Mouse (Mus musculus) heart, embryonic 15.5 days (tissue): ENCODE results near the gene Atp2c1. TPM values are rescaled to one million over a fixed set of nuclear protein-coding genes. Genes with fewer than 3 reads are reported as not detected.

ENCODE experiments used
- ATAC-seq: fragments of 200-750 bp; cut with Nextera tagmentation; replicated peaks from 2 replicates; pipeline ENCODE4 v1.8.0; 2017; ENCODE audit warnings: low read depth, moderate TSS enrichment; ENCODE audit not compliant: insufficient number of reproducible peaks, insufficient read depth, low FRiP score
- H3K27ac ChIP-seq: fragments of 300-500 bp; sonication (generic); 2 replicates; pipeline ENCODE4 v1.5.1; 2015; ENCODE audit warnings: mild to moderate bottlenecking, inconsistent platforms
- H3K27me3 ChIP-seq: fragments of 300-500 bp; sonication (generic); 2 replicates; pipeline ENCODE4 v1.6.1; 2015; ENCODE audit warnings: inconsistent platforms
- H3K36me3 ChIP-seq: fragments of 300-500 bp; sonication (generic); 2 replicates; pipeline ENCODE4 v1.6.1; 2015; ENCODE audit warnings: mild to moderate bottlenecking, inconsistent platforms
- H3K4me1 ChIP-seq: fragments of 300-500 bp; sonication (generic); replicated peaks from 2 replicates; pipeline ENCODE4 v1.6.1; 2015; ENCODE audit warnings: inconsistent platforms
- H3K4me2 ChIP-seq: fragments of 300-500 bp; sonication (generic); 2 replicates; pipeline ENCODE4 v1.6.1; 2015; ENCODE audit warnings: inconsistent platforms, mild to moderate bottlenecking, moderate library complexity
- H3K4me3 ChIP-seq: fragments of 300-500 bp; sonication (generic); 2 replicates; pipeline ENCODE4 v1.5.1; 2015; ENCODE audit warnings: mild to moderate bottlenecking, inconsistent platforms
- H3K9ac ChIP-seq: fragments of 300-500 bp; sonication (generic); 2 replicates; pipeline ENCODE4 v1.6.1; 2015; ENCODE audit warnings: mild to moderate bottlenecking, inconsistent platforms
- H3K9me3 ChIP-seq: fragments of 300-500 bp; sonication (generic); replicated peaks from 2 replicates; pipeline ENCODE4 v1.6.1; 2016; ENCODE audit warnings: inconsistent platforms
- WGBS: fragments of 180-500 bp; shearing (Covaris S2); methylation state at CpG from one replicate; pipeline ENCODE4 v1.1.7; 2015; ENCODE audit warnings: mixed read lengths; 5-methylcytosine and 5-hydroxymethylcytosine counted together
- polyA plus RNA-seq: library from polyadenylated mRNA; unstranded; fragments of >200 nt; fragmentation: Nextera tagmentation; extraction: Ambion mirVana; gene quantifications from 2 replicates; pipeline ENCODE4 v1.2.1, GENCODE M21; 2015

Atp2c1 gene
- polyA plus RNA-seq, 1 experiment from 2014 or later: 49.6 TPM

DNA sequence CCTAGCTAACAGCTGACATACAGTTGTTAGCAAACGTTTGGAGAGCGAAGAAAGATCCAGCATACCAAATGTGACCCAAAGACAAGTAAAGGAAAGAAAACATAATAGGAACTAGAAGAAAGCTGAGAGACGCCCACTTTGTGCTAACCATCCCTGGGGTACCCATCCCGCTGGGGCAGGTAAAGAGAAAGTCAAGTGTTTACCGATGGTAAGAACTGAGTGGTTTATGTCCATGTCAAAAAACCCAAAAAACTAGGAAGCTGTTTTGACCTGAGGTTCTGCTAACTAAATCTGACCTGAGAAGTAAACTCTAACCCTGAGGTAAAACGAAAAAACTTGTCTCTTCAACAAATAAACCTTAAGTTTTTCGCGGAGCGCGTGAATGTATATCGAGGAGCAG lies 132.4 kb downstream of the Atp2c1 start:
- ATAC-seq: no peak
- peak overlapping the region; percentile 37 for H3K9ac ChIP-seq
- WGBS: 13% methylated on average over 11 of the region's 11 CpGs
- peak overlapping the region; percentile 77 for H3K4me2 ChIP-seq
- no peaks in the 10 kb centered on the region for H3K9me3 ChIP-seq
- H3K36me3 ChIP-seq: peaks cover 21% of the 10 kb centered on the region
- H3K4me3 ChIP-seq: peak overlapping the region; percentile 76
- H3K27me3 ChIP-seq: peaks cover 4% of the 10 kb centered on the region; the same call in 1 of the 2 replicates
- no peak overlapping the region for H3K27ac ChIP-seq
- H3K4me1 ChIP-seq: peaks cover 33% of the 10 kb centered on the region

DNA sequence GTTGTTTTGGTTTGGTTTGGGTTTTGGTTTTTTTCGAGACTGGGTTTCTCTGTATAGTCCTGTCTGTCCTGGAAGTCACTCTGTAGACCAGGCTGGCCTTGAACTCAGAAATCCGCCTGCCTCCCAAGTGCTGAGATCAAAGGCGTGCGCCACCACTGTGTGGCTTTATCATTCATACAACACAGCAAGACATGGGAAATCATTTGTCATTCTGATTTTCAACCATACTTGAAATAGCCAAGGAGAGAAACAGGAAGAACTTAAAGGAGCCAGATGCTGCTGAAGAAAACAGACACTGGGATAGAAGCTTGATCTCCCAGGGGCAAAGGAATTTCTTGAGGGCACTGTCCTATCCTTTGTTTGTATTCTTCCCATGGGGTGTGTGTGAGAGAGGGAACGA lies 136.5 kb downstream of the Atp2c1 start:
- no peak for ATAC-seq
- H3K27me3 ChIP-seq: peaks cover 4% of the 10 kb centered on the region; the same call in 1 of the 2 replicates
- 62% methylated on average over 4 of the region's 5 CpGs for WGBS
- no peak overlapping the region for H3K27ac ChIP-seq
- 0 out of 2 replicates have a peak, but pooled peaks cover 4% of the 10 kb centered on the region for H3K4me1 ChIP-seq
- H3K9ac ChIP-seq: no peak overlapping the region
- no peak overlapping the region for H3K4me3 ChIP-seq
- H3K9me3 ChIP-seq: no peaks in the 10 kb centered on the region
- H3K36me3 ChIP-seq: no peaks in the 10 kb centered on the region
- H3K4me2 ChIP-seq: no peak overlapping the region

DNA sequence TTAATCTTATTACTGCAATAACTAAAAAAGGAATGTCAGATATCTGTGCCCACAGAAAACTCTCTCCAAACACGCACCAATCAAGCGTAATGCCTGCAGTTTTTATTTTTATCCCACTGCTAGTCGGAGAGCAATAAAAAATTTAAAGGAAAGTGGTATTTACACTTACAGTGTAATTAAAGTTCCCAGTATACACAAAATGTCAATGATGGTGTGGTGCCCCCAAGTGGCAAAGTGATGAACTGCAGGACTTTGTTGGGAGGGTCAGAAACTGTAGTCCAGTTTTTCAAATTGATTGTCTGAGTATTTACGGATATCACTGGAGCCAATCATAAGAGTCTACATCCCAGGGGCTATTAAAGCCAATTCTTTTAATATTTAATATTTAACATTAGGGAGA lies 137.8 kb downstream of the Atp2c1 start:
- Histone ChIP-seq H3K4me3 (no peak overlapping the region), H3K27ac (no peak overlapping the region), H3K27me3 (peaks cover 4% of the 10 kb centered on the region; the same call in 1 of the 2 replicates), H3K9ac (no peak overlapping the region), H3K4me2 (no peak overlapping the region), H3K9me3 (no peaks in the 10 kb centered on the region), H3K4me1 (no peaks in the 10 kb centered on the region), H3K36me3 (no peaks in the 10 kb centered on the region)
- WGBS: 13% methylated on average over 4 of the region's 4 CpGs
- ATAC-seq: no peak

DNA sequence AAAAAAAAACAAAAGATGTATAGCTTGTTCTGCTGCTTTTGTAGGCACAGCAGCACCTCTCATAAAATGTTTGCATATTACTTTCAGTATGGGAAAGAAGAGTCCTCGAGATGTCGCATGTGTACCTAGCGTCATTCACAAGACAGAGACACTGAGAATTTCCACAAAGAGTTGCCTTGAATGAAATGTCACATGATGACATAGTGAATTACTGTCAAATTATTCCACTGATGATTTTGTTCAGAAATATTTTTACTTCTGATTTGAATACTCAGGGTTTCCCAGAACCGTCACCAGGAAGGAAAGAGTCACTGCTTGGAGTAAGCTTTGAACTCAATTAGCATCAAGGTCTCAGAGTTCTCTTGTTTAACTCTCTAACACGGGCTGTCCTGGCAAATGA lies 139.7 kb downstream of the Atp2c1 start:
- no peak for ATAC-seq
- Histone ChIP-seq H3K4me2 (no peak overlapping the region), H3K27ac (no peak overlapping the region), H3K9me3 (no peaks in the 10 kb centered on the region), H3K27me3 (no peaks in the 10 kb centered on the region), H3K4me3 (no peak overlapping the region), H3K9ac (no peak overlapping the region), H3K4me1 (no peaks in the 10 kb centered on the region), H3K36me3 (no peaks in the 10 kb centered on the region)
- WGBS: 76% methylated on average over 5 of the region's 5 CpGs

DNA sequence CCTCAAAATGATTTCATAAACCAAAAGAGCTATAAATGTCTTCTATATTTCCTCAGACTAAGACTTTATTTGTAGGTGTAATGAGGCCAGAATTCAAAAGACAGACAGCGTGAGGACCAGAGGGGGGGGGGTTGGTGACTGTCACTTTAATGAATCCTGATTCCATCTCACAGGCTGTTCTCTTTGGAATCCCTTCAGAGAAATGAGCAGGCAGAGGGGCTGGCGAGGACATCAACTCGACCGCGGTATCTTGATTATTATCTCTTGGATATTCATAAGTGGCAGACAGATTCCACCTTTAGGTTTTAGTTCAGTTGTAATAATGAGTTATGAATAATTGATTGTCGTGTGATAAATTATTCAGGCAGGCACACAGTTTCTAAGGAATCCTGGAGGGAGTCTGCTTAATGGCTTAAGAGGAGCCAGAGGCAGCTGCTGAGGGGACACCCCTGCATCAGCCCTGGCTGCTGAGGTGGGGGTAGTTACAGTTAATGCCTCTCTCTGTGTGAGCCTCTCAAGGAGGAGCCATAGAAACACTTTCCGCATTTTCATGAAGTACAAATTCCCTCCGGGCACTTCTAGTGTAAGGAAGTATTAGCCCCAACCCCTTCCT lies 147.5 kb downstream of the Atp2c1 start:
- Histone ChIP-seq H3K36me3 (no peaks in the 10 kb centered on the region), H3K9ac (no peak overlapping the region), H3K4me1 (no peaks in the 10 kb centered on the region), H3K27ac (no peak overlapping the region), H3K4me3 (no peak overlapping the region), H3K9me3 (no peaks in the 10 kb centered on the region), H3K4me2 (no peak overlapping the region), H3K27me3 (no peaks in the 10 kb centered on the region)
- no peak for ATAC-seq
- 72% methylated on average over 8 of the region's 8 CpGs for WGBS

DNA sequence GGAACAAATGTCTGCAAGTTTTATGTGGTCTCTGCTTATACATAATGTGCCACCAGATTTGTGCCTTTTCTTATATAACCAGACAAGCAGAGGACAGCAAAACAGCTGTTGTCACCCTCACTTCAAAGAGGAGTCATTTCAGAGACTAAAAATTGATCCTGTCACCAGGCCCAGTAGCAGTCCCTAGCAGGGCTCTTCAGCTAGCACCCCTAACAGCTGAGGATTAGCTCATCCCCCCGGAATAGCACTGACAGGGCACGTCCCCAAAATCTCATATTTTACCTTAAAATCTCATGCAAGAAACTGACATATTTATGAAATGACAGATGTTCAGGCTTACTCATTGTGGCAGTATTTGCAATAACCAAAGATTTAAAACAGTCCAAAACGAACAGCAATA lies 149.5 kb downstream of the Atp2c1 start:
- WGBS: 61% methylated on average over 3 of the region's 3 CpGs
- H3K9me3 ChIP-seq: no peaks in the 10 kb centered on the region
- ATAC-seq: no peak
- H3K27me3 ChIP-seq: no peaks in the 10 kb centered on the region
- H3K4me1 ChIP-seq: no peaks in the 10 kb centered on the region
- no peak overlapping the region for H3K4me2 ChIP-seq
- no peak overlapping the region for H3K9ac ChIP-seq
- no peak overlapping the region for H3K4me3 ChIP-seq
- H3K36me3 ChIP-seq: no peaks in the 10 kb centered on the region
- no peak overlapping the region for H3K27ac ChIP-seq

DNA sequence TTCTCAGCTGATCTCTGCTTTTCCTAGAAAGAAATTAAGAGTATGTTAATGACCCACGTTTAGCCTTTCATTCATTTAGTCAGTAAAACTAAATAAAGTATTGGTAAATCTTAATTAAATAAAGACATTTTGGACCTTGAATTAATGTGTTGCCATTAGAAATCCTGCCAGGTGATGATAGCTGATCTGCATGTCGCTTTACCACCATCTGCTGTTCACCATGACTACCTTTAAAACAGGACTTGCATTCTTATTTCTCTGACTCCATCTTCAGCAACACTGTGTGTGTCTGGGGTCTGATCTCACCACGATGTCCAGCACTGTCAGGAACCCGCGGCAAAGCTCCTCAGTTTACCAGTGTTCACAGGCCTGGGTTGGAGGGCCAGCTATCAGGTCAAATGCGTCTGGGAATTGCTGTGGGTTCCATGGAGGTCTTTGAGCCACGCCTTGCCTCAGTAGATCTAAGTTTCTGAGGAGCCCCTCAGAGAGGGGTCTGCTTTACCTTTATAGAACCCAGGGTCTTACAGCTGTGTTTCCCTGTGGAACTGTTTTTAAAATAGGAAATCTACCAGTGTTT lies 150.1 kb downstream of the Atp2c1 start:
- Histone ChIP-seq H3K27ac (no peak overlapping the region), H3K27me3 (no peaks in the 10 kb centered on the region), H3K4me1 (no peaks in the 10 kb centered on the region), H3K4me3 (no peak overlapping the region), H3K9ac (no peak overlapping the region), H3K9me3 (no peaks in the 10 kb centered on the region), H3K36me3 (no peaks in the 10 kb centered on the region), H3K4me2 (no peak overlapping the region)
- 68% methylated on average over 7 of the region's 7 CpGs for WGBS
- ATAC-seq: no peak

DNA sequence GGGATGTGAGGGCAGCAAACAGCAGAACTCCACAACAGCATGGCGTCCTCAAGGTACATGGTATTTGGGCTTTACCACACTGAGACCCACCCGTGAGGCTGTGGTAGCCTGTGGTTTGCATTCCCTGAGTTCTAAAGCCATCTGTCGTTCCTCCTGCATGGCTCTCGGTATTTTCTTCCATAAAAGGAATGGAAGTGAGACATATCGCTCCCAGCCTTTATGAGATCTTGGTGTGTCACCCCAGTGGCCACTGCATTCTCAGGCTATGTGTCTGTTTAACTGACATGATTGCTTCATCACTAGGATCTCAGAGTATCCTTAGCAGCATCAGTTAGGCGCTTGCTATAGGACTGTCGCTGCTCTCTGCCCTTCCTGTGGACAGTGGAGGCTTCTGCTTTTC lies 150.7 kb downstream of the Atp2c1 start:
- ATAC-seq: no peak
- no peaks in the 10 kb centered on the region for H3K9me3 ChIP-seq
- no peak overlapping the region for H3K4me3 ChIP-seq
- no peak overlapping the region for H3K27ac ChIP-seq
- H3K27me3 ChIP-seq: no peaks in the 10 kb centered on the region
- H3K9ac ChIP-seq: no peak overlapping the region
- 71% methylated on average over 7 of the region's 7 CpGs for WGBS
- H3K4me1 ChIP-seq: no peaks in the 10 kb centered on the region
- no peaks in the 10 kb centered on the region for H3K36me3 ChIP-seq
- no peak overlapping the region for H3K4me2 ChIP-seq

DNA sequence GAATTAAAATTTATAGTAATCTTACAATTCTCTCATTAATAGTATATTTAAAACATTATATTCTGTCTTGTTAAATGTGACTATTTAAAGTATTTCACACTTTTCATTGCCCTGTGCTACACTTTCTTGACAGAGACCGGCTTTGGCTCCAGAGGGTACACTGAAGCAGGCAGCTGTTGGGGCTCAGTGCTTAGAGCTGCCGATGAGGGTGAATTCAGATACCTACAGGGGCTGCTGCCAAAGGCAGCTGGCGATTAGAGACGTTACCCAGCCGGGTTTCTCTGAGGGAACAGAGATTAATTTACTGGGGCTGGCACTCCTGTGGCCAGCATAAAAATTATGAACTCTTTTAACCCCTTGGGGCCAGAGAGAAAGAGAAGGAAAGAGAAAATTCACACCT lies 152.8 kb downstream of the Atp2c1 start:
- Histone ChIP-seq H3K27ac (no peak overlapping the region), H3K9me3 (no peaks in the 10 kb centered on the region), H3K9ac (no peak overlapping the region), H3K36me3 (no peaks in the 10 kb centered on the region), H3K4me3 (no peak overlapping the region), H3K4me2 (no peak overlapping the region), H3K27me3 (no peaks in the 10 kb centered on the region), H3K4me1 (no peaks in the 10 kb centered on the region)
- no peak for ATAC-seq
- 50% methylated on average over 5 of the region's 5 CpGs for WGBS

DNA sequence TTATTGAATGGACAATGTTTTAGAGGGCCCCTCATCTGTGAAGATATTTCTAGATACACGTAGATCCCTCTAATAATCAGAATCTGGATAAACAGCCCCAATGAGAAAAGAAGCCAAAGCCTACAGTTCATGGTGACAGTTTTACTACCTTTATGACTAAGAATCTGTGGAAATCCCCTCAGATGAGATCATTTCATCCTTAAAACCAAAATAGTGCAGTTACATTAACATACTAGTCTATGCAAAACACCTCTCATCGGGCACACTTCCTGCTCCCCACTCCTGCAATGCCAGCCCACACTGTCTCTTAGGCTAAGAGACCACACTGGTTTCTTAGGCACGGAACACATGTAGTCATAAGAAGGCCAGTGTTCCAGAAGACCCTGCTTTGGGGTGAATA lies 158.5 kb downstream of the Atp2c1 start:
- H3K36me3 ChIP-seq: no peaks in the 10 kb centered on the region
- no peaks in the 10 kb centered on the region for H3K27me3 ChIP-seq
- no peaks in the 10 kb centered on the region for H3K4me1 ChIP-seq
- H3K9me3 ChIP-seq: no peaks in the 10 kb centered on the region
- 71% methylated on average over 3 of the region's 3 CpGs for WGBS
- ATAC-seq: no peak
- H3K4me3 ChIP-seq: no peak overlapping the region
- no peak overlapping the region for H3K4me2 ChIP-seq
- no peak overlapping the region for H3K9ac ChIP-seq
- H3K27ac ChIP-seq: no peak overlapping the region

DNA sequence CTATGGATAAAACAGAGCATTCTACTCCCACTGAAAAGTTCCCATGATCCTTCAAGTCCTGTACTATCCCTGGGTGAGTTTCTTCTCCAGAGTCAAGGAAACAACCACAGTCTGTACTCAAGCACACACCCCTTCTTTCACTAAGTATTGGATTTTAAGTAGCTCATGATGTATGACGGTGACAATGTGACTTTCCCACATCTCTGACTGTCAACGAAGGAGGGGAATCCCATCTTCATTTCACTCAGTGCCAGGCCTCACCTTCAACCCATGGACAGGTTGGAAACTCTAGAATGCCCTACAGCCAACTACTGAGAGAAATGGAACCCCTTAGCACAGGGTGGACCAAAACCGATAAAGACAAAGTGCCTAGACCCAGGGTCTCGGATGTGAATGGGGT lies 160.9 kb downstream of the Atp2c1 start:
- H3K4me1 ChIP-seq: no peaks in the 10 kb centered on the region
- no peak overlapping the region for H3K4me2 ChIP-seq
- H3K9me3 ChIP-seq: no peaks in the 10 kb centered on the region
- 84% methylated on average over 4 of the region's 4 CpGs for WGBS
- no peaks in the 10 kb centered on the region for H3K27me3 ChIP-seq
- H3K27ac ChIP-seq: no peak overlapping the region
- no peak overlapping the region for H3K4me3 ChIP-seq
- no peaks in the 10 kb centered on the region for H3K36me3 ChIP-seq
- no peak overlapping the region for H3K9ac ChIP-seq
- ATAC-seq: no peak

DNA sequence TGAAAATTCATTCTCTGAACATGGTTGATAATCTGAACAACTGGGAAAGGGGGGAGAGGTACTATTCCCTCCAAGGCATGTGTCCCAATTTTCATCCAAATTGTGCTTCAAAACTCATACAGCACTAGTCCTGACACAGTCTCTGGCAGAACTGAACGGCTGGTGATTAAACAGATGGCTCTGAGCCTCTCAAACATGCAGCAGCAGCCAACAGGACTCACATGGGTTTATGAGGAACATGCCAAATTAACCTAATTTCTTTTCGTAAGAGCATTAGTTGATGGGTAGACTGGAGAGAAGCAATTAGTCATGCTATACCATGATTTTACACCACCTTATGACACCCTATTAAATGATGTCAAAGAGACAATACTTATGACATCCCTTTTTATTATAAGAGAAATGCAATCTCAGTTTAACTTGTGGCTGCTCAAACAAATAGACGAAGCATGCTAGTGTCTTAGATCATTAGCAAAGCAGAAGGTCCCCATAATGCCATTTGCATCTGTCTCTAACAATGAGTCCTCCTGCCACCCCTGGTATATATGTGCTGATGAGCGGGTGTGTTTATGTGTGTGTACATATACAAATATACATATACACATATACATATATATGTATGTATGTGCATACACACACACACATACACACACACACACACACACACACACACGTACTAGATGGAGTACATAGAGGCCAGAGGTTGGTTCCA lies 163.4 kb downstream of the Atp2c1 start:
- Histone ChIP-seq H3K9me3 (no peaks in the 10 kb centered on the region), H3K27ac (no peak overlapping the region), H3K36me3 (no peaks in the 10 kb centered on the region), H3K4me3 (no peak overlapping the region), H3K4me2 (no peak overlapping the region), H3K9ac (no peak overlapping the region), H3K4me1 (no peaks in the 10 kb centered on the region), H3K27me3 (no peaks in the 10 kb centered on the region)
- ATAC-seq: no peak
- 76% methylated on average over 5 of the region's 5 CpGs for WGBS
